16 mouse cellular contexts compared by ENCODE assay signal in genomic region chrX:112368426-112368825, GRCm38 (mm10). TPM values are rescaled to one million over a fixed set of nuclear protein-coding genes. Genes with fewer than 3 reads are reported as not detected.
DNase-seq lines count a peak whose midpoint lies in the region; ATAC-seq lines count a peak whose summit lies in the region.
"Had no signal": no experiment of that assay in that cellular context is flagged by ENCODE, and none has a peak within 500 bp of the region (broad histone marks: within the 10 kb centered on the region; RNA-seq: fewer than 3 reads in every experiment).

No protein-coding gene starts in this region.

- no peak for ATAC-seq in CD4-positive, CD25-positive, alpha-beta regulatory T cell, adult 4 months

- peak; percentile 16 for DNase-seq in CD4-positive, CD25-positive, alpha-beta regulatory T cell, adult 2 months (ENCODE audit: low read depth, low spot score)
- DNase-seq in kidney, postnatal 10 days: peak; percentile 10
- DNase-seq in kidney, adult 9 months: no peak
- DNase-seq in retina, embryonic 14.5 days (ENCODE audit: low spot score): peak; percentile 15
- no peak for DNase-seq in retina, postnatal 1 day
- DNase-seq in induced T-regulatory cell, adult 2 months (ENCODE audit: low read depth): peak; percentile 3
- no peak for DNase-seq in adrenal gland, postnatal 25 days
- DNase-seq: cerebellum, postnatal 25 days had no signal

RNA-seq across cellular contexts. Expression of gene Satl1, which starts 38.2 kb away (rescaled TPM):
- polyA plus RNA-seq in CD4-positive, CD25-positive, alpha-beta regulatory T cell, adult 4 months (2017; shearing (Covaris generic)): not detected
- total RNA-seq in adrenal gland, postnatal 25 days (2021): not detected in 2 replicates
- total RNA-seq: gastrocnemius, adult 8-10 months; layer of hippocampus, postnatal 25 days; megakaryocyte-erythroid progenitor cell, adult 5-6 weeks had no signal
- polyA plus RNA-seq: heart, embryonic 15.5 days; intestine, embryonic 14.5 days; limb, embryonic 15.5 days; neural tube, embryonic 11.5 days had no signal

RNA-seq across cellular contexts. Expression of gene Apool, which starts 57.3 kb away (rescaled TPM):
- polyA plus RNA-seq in CD4-positive, CD25-positive, alpha-beta regulatory T cell, adult 4 months (2017; shearing (Covaris generic)): 10 to 100 TPM; 25.1 to 33.1 TPM
- 38.1 and 48.1 TPM in 2 replicates for total RNA-seq in adrenal gland, postnatal 25 days (2021)

Comparison
In these comparisons a context has a peak if more than half of its experiments do, and no peak if none do; other contexts are left out.
1. DNase-seq: peak in CD4-positive, CD25-positive, alpha-beta regulatory T cell, adult 2 months (single experiment), kidney, postnatal 10 days (single experiment), retina, embryonic 14.5 days (single experiment) and induced T-regulatory cell, adult 2 months (single experiment); none in kidney, adult 9 months (single experiment), retina, postnatal 1 day (single experiment) and adrenal gland, postnatal 25 days (single experiment).